Mouse (Mus musculus) midbrain, embryonic 12.5 days (tissue): ENCODE measurements around the gene Sdad1. TPM values are rescaled to one million over a fixed set of nuclear protein-coding genes. Genes with fewer than 3 reads are reported as not detected.

ENCODE experiments used
- ATAC-seq: fragments of 200-750 bp; cut with Nextera tagmentation; 2 replicates; pipeline ENCODE4 v1.8.0; 2017; ENCODE audit warnings: low read depth, moderate TSS enrichment, moderate library complexity; ENCODE audit not compliant: low FRiP score
- H3K27ac ChIP-seq: fragments of 300-500 bp; sonication (generic); replicated peaks from 2 replicates; pipeline ENCODE4 v1.5.1; 2016; ENCODE audit warnings: mild to moderate bottlenecking
- H3K27me3 ChIP-seq: fragments of 300-500 bp; sonication (generic); 2 replicates; pipeline ENCODE4 v1.6.1; 2016; ENCODE audit warnings: mild to moderate bottlenecking
- H3K36me3 ChIP-seq: fragments of 300-500 bp; sonication (generic); 2 replicates; pipeline ENCODE4 v1.6.1; 2016
- H3K4me1 ChIP-seq: fragments of 300-500 bp; sonication (generic); 2 replicates; pipeline ENCODE4 v1.6.1; 2016
- H3K4me2 ChIP-seq: fragments of 300-500 bp; sonication (generic); replicated peaks from 2 replicates; pipeline ENCODE4 v1.6.1; 2016; ENCODE audit warnings: mild to moderate bottlenecking, moderate library complexity
- H3K4me3 ChIP-seq: fragments of 300-500 bp; sonication (generic); 2 replicates; pipeline ENCODE4 v1.5.1; 2016; ENCODE audit warnings: mild to moderate bottlenecking
- H3K9ac ChIP-seq: fragments of 300-500 bp; sonication (generic); replicated peaks from 2 replicates; pipeline ENCODE4 v1.6.1; 2016; ENCODE audit warnings: mild to moderate bottlenecking, moderate library complexity
- H3K9me3 ChIP-seq: fragments of 300-500 bp; sonication (generic); 2 replicates; pipeline ENCODE4 v1.6.1; 2016; ENCODE audit warnings: mild to moderate bottlenecking
- WGBS: fragments of 180-500 bp; shearing (Covaris S2); methylation state at CpG from one replicate; pipeline ENCODE4 v1.1.7; 2016; 5-methylcytosine and 5-hydroxymethylcytosine counted together
- polyA plus RNA-seq: library from polyadenylated mRNA; unstranded; fragments of >200 nt; fragmentation: Nextera tagmentation; extraction: Ambion mirVana; gene quantifications from 2 replicates; pipeline ENCODE4 v1.2.1, GENCODE M21; 2016

Gene Sdad1
- polyA plus RNA-seq, 1 experiment from 2014 or later, result 43.3 TPM

- H3K27ac ChIP-seq, result no peak overlapping the region
- H3K4me1 ChIP-seq, result no peaks in the 10 kb centered on the region
- WGBS, result 93% methylated on average over 13 of the region's 13 CpGs
- H3K9me3 ChIP-seq, result no peaks in the 10 kb centered on the region
- H3K4me3 ChIP-seq, result no peak overlapping the region
- ATAC-seq, result no peak
- H3K36me3 ChIP-seq, result peaks cover 75% of the 10 kb centered on the region
- no peaks in the 10 kb centered on the region for H3K27me3 ChIP-seq
- H3K4me2 ChIP-seq, result no peak overlapping the region
- H3K9ac ChIP-seq, result no peak overlapping the region
These were observed 8.0 kb downstream of the Sdad1 start for GRCm38 (mm10) chr5:92302149-92302840.

- no peak overlapping the region for H3K27ac ChIP-seq
- no peak for ATAC-seq
- H3K4me3 ChIP-seq, result no peak overlapping the region
- H3K4me1 ChIP-seq, result no peaks in the 10 kb centered on the region
- H3K9me3 ChIP-seq, result no peaks in the 10 kb centered on the region
- peaks cover 90% of the 10 kb centered on the region for H3K36me3 ChIP-seq
- WGBS, result 97% methylated on average over 2 of the region's 2 CpGs
- no peaks in the 10 kb centered on the region for H3K27me3 ChIP-seq
- H3K4me2 ChIP-seq, result no peak overlapping the region
- H3K9ac ChIP-seq, result no peak overlapping the region
These were observed 15.8 kb downstream of the Sdad1 start for GRCm38 (mm10) chr5:92294525-92294924.

GRCm38 (mm10) chr5:92291652-92292414 is 18.4 kb downstream of the Sdad1 start:
- 94% methylated on average over 6 of the region's 6 CpGs for WGBS
- Histone ChIP-seq H3K9ac (no peak overlapping the region), H3K9me3 (no peaks in the 10 kb centered on the region), H3K36me3 (peaks cover 92% of the 10 kb centered on the region), H3K27ac (no peak overlapping the region), H3K4me2 (no peak overlapping the region), H3K4me3 (no peak overlapping the region), H3K4me1 (no peaks in the 10 kb centered on the region), H3K27me3 (no peaks in the 10 kb centered on the region)
- no peak for ATAC-seq

GRCm38 (mm10) chr5:92287840-92288239 is 22.4 kb downstream of the Sdad1 start:
- WGBS, result 94% methylated on average over 6 of the region's 6 CpGs
- ATAC-seq, result no peak
- H3K36me3 ChIP-seq, result peaks cover 77% of the 10 kb centered on the region

GRCm38 (mm10) chr5:92283107-92283506 is 27.2 kb downstream of the Sdad1 start:
- peaks cover 31% of the 10 kb centered on the region for H3K36me3 ChIP-seq
- no peak overlapping the region for H3K4me3 ChIP-seq
- no peak overlapping the region for H3K9ac ChIP-seq
- H3K9me3 ChIP-seq, result no peaks in the 10 kb centered on the region
- ATAC-seq, result no peak
- 77% methylated on average over 3 of the region's 3 CpGs for WGBS
- H3K4me1 ChIP-seq, result peaks cover 7% of the 10 kb centered on the region
- no peak overlapping the region for H3K4me2 ChIP-seq
- H3K27ac ChIP-seq, result no peak overlapping the region
- peaks cover 8% of the 10 kb centered on the region for H3K27me3 ChIP-seq

More at GRCm38 (mm10) chr5:92287840-92288239, 22.4 kb downstream of the Sdad1 start:
- Histone ChIP-seq H3K9me3 (no peaks in the 10 kb centered on the region), H3K27me3 (no peaks in the 10 kb centered on the region), H3K4me2 (no peak overlapping the region), H3K27ac (no peak overlapping the region), H3K9ac (no peak overlapping the region), H3K4me3 (no peak overlapping the region), H3K4me1 (no peaks in the 10 kb centered on the region)

- Histone ChIP-seq H3K9ac (no peak overlapping the region), H3K27me3 (peaks cover 10% of the 10 kb centered on the region), H3K27ac (no peak overlapping the region), H3K36me3 (peaks cover 25% of the 10 kb centered on the region), H3K4me3 (no peak overlapping the region), H3K9me3 (no peaks in the 10 kb centered on the region), H3K4me2 (no peak overlapping the region), H3K4me1 (peaks cover 8% of the 10 kb centered on the region)
- no peak for ATAC-seq
- WGBS, result 82% methylated on average over 4 of the region's 4 CpGs
These were observed 27.7 kb downstream of the Sdad1 start for GRCm38 (mm10) chr5:92282571-92282970.

GRCm38 (mm10) chr5:92278942-92279537 is 31.2 kb downstream of the Sdad1 start:
- Histone ChIP-seq H3K9me3 (no peaks in the 10 kb centered on the region), H3K27ac (no peak overlapping the region), H3K4me2 (0 out of 2 replicates have a peak overlapping the region, but pooled peaks have one; percentile 88), H3K9ac (0 out of 2 replicates have a peak overlapping the region, but pooled peaks have one; percentile 57), H3K27me3 (peaks cover 30% of the 10 kb centered on the region), H3K36me3 (no peaks in the 10 kb centered on the region), H3K4me3 (no peak overlapping the region), H3K4me1 (peaks cover 11% of the 10 kb centered on the region)
- 83% methylated on average over 10 of the region's 10 CpGs for WGBS
- no peak for ATAC-seq

- 2% methylated on average over 54 of the region's 54 CpGs for WGBS
- Histone ChIP-seq H3K4me1 (peaks cover 11% of the 10 kb centered on the region), H3K27ac (no peak within 1 kb of the TSS; the same call in 1 of the 2 replicates), H3K9me3 (no peaks in the 10 kb centered on the region), H3K9ac (peak within 1 kb of the TSS; percentile 57), H3K4me2 (peak within 1 kb of the TSS; percentile 88), H3K36me3 (no peaks in the 10 kb centered on the region), H3K4me3 (peak within 1 kb of the TSS; percentile 73), H3K27me3 (peaks cover 30% of the 10 kb centered on the region)
- peak; percentile 90 for ATAC-seq
These were observed 32.6 kb downstream of the Sdad1 start, which contains the start of gene Naaa for GRCm38 (mm10) chr5:92277437-92278394. Gene Naaa (minus strand): TSS chr5:92278170.

- ATAC-seq, result no peak
- H3K9me3 ChIP-seq, result no peaks in the 10 kb centered on the region
- no peak overlapping the region for H3K27ac ChIP-seq
- H3K4me3 ChIP-seq, result no peak overlapping the region
- WGBS, result 86% methylated on average over 7 of the region's 7 CpGs
- H3K36me3 ChIP-seq, result no peaks in the 10 kb centered on the region
- H3K27me3 ChIP-seq, result peaks cover 5% of the 10 kb centered on the region
- no peak overlapping the region for H3K9ac ChIP-seq
- no peak overlapping the region for H3K4me2 ChIP-seq
- H3K4me1 ChIP-seq, result no peaks in the 10 kb centered on the region
These were observed 39.8 kb downstream of the Sdad1 start for GRCm38 (mm10) chr5:92270496-92270895.

GRCm38 (mm10) chr5:92263761-92264359 is 46.4 kb downstream of the Sdad1 start:
- Histone ChIP-seq H3K4me1 (peaks cover 13% of the 10 kb centered on the region), H3K9ac (no peak overlapping the region), H3K9me3 (no peaks in the 10 kb centered on the region), H3K36me3 (no peaks in the 10 kb centered on the region), H3K4me3 (no peak overlapping the region), H3K4me2 (no peak overlapping the region), H3K27me3 (peaks cover 22% of the 10 kb centered on the region), H3K27ac (peak overlapping the region; percentile 35)
- ATAC-seq, result peak; percentile 85
- 4% methylated on average over 4 of the region's 4 CpGs for WGBS

- WGBS, result 87% methylated on average over 8 of the region's 8 CpGs
- H3K36me3 ChIP-seq, result no peaks in the 10 kb centered on the region
- no peaks in the 10 kb centered on the region for H3K9me3 ChIP-seq
- H3K4me3 ChIP-seq, result no peak overlapping the region
- H3K27ac ChIP-seq, result no peak overlapping the region
- no peak for ATAC-seq
- H3K4me2 ChIP-seq, result no peak overlapping the region
- peaks cover 13% of the 10 kb centered on the region for H3K4me1 ChIP-seq
- peaks cover 26% of the 10 kb centered on the region for H3K27me3 ChIP-seq
- H3K9ac ChIP-seq, result no peak overlapping the region
These were observed 47.6 kb downstream of the Sdad1 start for GRCm38 (mm10) chr5:92262646-92263045.
